Mouse (Mus musculus): Measurements from ENCODE around the gene Fars2. TPM values are rescaled to one million over a fixed set of nuclear protein-coding genes. Genes with fewer than 3 reads are reported as not detected.

Gene Fars2
- polyA plus RNA-seq, 1 experiment from 2014 or later = 26.7 TPM

- Histone ChIP-seq H3K27ac (ENCODE audit: low read depth, low read length) (no peak overlapping the region), H3K9ac (replicated peaks; ENCODE audit: low read depth, low read length) (no peak overlapping the region), H3K27me3 (ENCODE audit: control insufficient read depth, insufficient read depth, low read length) (no peaks in the 10 kb centered on the region), H3K4me1 (ENCODE audit: control insufficient read depth, insufficient read depth, low read length) (no peaks in the 10 kb centered on the region), H3K4me2 (ENCODE audit: low read depth, low read length) (no peak overlapping the region), H3K9me3 (ENCODE audit: control insufficient read depth, low read length) (no peaks in the 10 kb centered on the region), H3K4me3 (ENCODE audit: low read depth, low read length) (no peak overlapping the region), H3K36me3 (ENCODE audit: control insufficient read depth, insufficient read depth, low read length) (no peaks in the 10 kb centered on the region)
- WGBS = 87% methylated on average over 5 of the region's 5 CpGs
- ATAC-seq (ENCODE audit: low read depth) = no peak
These were observed 20.4 kb upstream of the Fars2 start for GRCm38 (mm10) chr13:36096684-36097383.

- Histone ChIP-seq H3K4me3 (ENCODE audit: low read depth, low read length) (no peak overlapping the region), H3K27me3 (ENCODE audit: control insufficient read depth, insufficient read depth, low read length) (no peaks in the 10 kb centered on the region), H3K9ac (replicated peaks; ENCODE audit: low read depth, low read length) (no peak overlapping the region), H3K9me3 (ENCODE audit: control insufficient read depth, low read length) (no peaks in the 10 kb centered on the region), H3K27ac (ENCODE audit: low read depth, low read length) (no peak overlapping the region), H3K4me1 (ENCODE audit: control insufficient read depth, insufficient read depth, low read length) (no peaks in the 10 kb centered on the region), H3K36me3 (ENCODE audit: control insufficient read depth, insufficient read depth, low read length) (no peaks in the 10 kb centered on the region), H3K4me2 (ENCODE audit: low read depth, low read length) (no peak overlapping the region)
- WGBS = 80% methylated on average over 6 of the region's 6 CpGs
- ATAC-seq (ENCODE audit: low read depth) = no peak
These were observed 11.6 kb upstream of the Fars2 start for GRCm38 (mm10) chr13:36105591-36105990.

- Histone ChIP-seq H3K4me3 (ENCODE audit: low read depth, low read length) (no peak overlapping the region), H3K27me3 (ENCODE audit: control insufficient read depth, insufficient read depth, low read length) (no peaks in the 10 kb centered on the region), H3K4me2 (ENCODE audit: low read depth, low read length) (no peak overlapping the region), H3K36me3 (ENCODE audit: control insufficient read depth, insufficient read depth, low read length) (no peaks in the 10 kb centered on the region), H3K27ac (ENCODE audit: low read depth, low read length) (no peak overlapping the region), H3K9me3 (ENCODE audit: control insufficient read depth, low read length) (no peaks in the 10 kb centered on the region), H3K9ac (replicated peaks; ENCODE audit: low read depth, low read length) (no peak overlapping the region), H3K4me1 (ENCODE audit: control insufficient read depth, insufficient read depth, low read length) (no peaks in the 10 kb centered on the region)
- WGBS = 96% methylated on average over 4 of the region's 4 CpGs
- no peak for ATAC-seq (ENCODE audit: low read depth)
These were observed 8.7 kb upstream of the Fars2 start for GRCm38 (mm10) chr13:36108528-36108927.

DNA sequence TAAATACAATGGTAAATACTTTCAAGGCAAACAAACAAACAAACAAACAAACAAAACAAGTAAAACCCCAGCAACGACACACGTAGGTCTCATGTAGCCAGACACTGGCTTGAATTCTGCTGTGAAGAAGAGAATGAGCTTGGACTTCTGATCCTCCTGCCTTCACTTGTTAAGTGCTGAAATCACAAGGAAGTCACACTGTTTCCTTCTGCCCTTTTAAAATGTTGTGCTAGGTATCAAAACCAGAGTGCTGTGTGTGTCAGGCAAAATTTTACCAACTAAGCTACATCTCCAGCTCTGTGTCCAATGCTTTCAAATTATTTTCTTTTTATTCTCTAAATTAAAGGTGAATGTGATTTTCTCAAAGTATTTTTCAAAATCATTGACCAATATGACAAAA, 5.9 kb upstream of the Fars2 start:
- no peak for ATAC-seq (ENCODE audit: low read depth)
- H3K36me3 ChIP-seq (ENCODE audit: control insufficient read depth, insufficient read depth, low read length) = no peaks in the 10 kb centered on the region
- no peaks in the 10 kb centered on the region for H3K27me3 ChIP-seq (ENCODE audit: control insufficient read depth, insufficient read depth, low read length)
- no peak overlapping the region for H3K4me2 ChIP-seq (ENCODE audit: low read depth, low read length)
- no peaks in the 10 kb centered on the region for H3K9me3 ChIP-seq (ENCODE audit: control insufficient read depth, low read length)
- no peaks in the 10 kb centered on the region; the same call in 1 of the 2 replicates for H3K4me1 ChIP-seq (ENCODE audit: control insufficient read depth, insufficient read depth, low read length)
- H3K9ac ChIP-seq (replicated peaks; ENCODE audit: low read depth, low read length) = no peak overlapping the region
- WGBS = 94% methylated on average over 2 of the region's 2 CpGs
- H3K4me3 ChIP-seq (ENCODE audit: low read depth, low read length) = no peak overlapping the region
- H3K27ac ChIP-seq (ENCODE audit: low read depth, low read length) = no peak overlapping the region

- Histone ChIP-seq H3K4me3 (ENCODE audit: low read depth, low read length) (no peak overlapping the region), H3K27me3 (ENCODE audit: control insufficient read depth, insufficient read depth, low read length) (no peaks in the 10 kb centered on the region), H3K4me2 (ENCODE audit: low read depth, low read length) (no peak overlapping the region), H3K9ac (replicated peaks; ENCODE audit: low read depth, low read length) (no peak overlapping the region), H3K4me1 (ENCODE audit: control insufficient read depth, insufficient read depth, low read length) (no peaks in the 10 kb centered on the region; the same call in 1 of the 2 replicates), H3K9me3 (ENCODE audit: control insufficient read depth, low read length) (no peaks in the 10 kb centered on the region), H3K27ac (ENCODE audit: low read depth, low read length) (no peak overlapping the region), H3K36me3 (ENCODE audit: control insufficient read depth, insufficient read depth, low read length) (no peaks in the 10 kb centered on the region)
- no peak for ATAC-seq (ENCODE audit: low read depth)
- WGBS = 84% methylated on average over 5 of the region's 5 CpGs
These were observed 4.0 kb upstream of the Fars2 start for GRCm38 (mm10) chr13:36113181-36113580.

DNA sequence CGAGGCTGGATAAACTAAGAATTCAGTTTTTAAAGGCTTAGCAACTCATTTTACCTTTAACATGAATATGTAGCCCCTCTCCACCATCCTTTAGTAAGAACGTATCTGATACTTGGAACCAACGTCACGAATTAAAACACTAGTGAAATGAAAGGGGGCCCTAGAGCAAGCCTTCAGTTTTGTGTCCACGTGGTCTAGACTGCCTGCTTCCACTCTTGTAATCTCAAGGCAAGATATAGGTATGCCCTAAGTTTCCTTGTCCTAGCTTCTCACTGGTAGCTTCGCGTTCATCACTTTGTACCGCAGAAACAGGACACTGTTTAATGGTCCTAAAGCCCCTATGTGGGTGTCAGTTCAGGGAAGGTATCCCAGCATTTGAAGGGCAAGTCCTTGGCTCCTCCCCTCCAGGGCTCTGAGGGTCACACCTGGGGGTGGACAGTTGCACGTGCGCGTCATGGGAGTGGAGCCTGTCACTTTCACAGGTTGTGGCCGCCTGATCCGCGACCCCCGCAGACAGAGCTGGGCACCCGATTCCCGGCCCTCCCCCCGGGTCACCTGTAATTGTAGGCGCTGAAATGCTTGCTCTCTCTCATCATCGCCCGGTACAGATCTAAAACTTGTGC, 581 bp upstream of the Fars2 start:
- no peak overlapping the region for H3K27ac ChIP-seq (ENCODE audit: low read depth, low read length)
- H3K36me3 ChIP-seq (ENCODE audit: control insufficient read depth, insufficient read depth, low read length) = no peaks in the 10 kb centered on the region
- H3K9me3 ChIP-seq (ENCODE audit: control insufficient read depth, low read length) = no peaks in the 10 kb centered on the region
- peak overlapping the region; percentile 68 for H3K9ac ChIP-seq (replicated peaks; ENCODE audit: low read depth, low read length)
- H3K4me1 ChIP-seq (ENCODE audit: control insufficient read depth, insufficient read depth, low read length) = no peaks in the 10 kb centered on the region; the same call in 1 of the 2 replicates
- H3K4me2 ChIP-seq (ENCODE audit: low read depth, low read length) = peak overlapping the region; percentile 81
- H3K27me3 ChIP-seq (ENCODE audit: control insufficient read depth, insufficient read depth, low read length) = no peaks in the 10 kb centered on the region
- peak overlapping the region; percentile 68 for H3K4me3 ChIP-seq (ENCODE audit: low read depth, low read length)
- WGBS = 8% methylated on average over 21 of the region's 21 CpGs
- peak; percentile 29 for ATAC-seq (ENCODE audit: low read depth)

DNA sequence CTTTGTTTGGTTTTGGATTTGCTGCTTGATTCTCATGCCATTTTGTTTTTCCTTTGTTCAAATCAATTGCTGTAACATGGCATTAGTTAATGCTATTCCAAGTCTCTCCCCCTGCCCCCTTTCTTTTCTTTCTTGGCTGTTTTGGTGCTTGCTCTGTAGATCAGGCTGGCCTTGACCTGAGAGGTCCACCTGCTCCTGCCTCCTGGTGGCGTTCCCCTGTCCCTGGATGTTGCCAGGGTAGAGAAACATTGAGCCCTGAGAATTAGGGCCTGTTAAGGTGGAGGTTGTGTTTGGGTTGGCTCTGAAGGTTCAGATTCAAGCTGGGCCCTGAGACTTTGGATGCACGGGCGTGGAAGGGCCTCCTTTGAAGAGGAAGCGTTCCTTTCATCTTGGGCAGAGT, 2.5 kb downstream of the Fars2 start:
- no peak for ATAC-seq (ENCODE audit: low read depth)
- no peaks in the 10 kb centered on the region for H3K27me3 ChIP-seq (ENCODE audit: control insufficient read depth, insufficient read depth, low read length)
- H3K27ac ChIP-seq (ENCODE audit: low read depth, low read length) = no peak overlapping the region
- H3K9me3 ChIP-seq (ENCODE audit: control insufficient read depth, low read length) = no peaks in the 10 kb centered on the region
- H3K9ac ChIP-seq (replicated peaks; ENCODE audit: low read depth, low read length) = no peak overlapping the region
- H3K4me2 ChIP-seq (ENCODE audit: low read depth, low read length) = no peak overlapping the region
- H3K4me1 ChIP-seq (ENCODE audit: control insufficient read depth, insufficient read depth, low read length) = no peaks in the 10 kb centered on the region; the same call in 1 of the 2 replicates
- H3K4me3 ChIP-seq (ENCODE audit: low read depth, low read length) = no peak overlapping the region
- 84% methylated on average over 4 of the region's 4 CpGs for WGBS
- H3K36me3 ChIP-seq (ENCODE audit: control insufficient read depth, insufficient read depth, low read length) = no peaks in the 10 kb centered on the region

- no peak for ATAC-seq (ENCODE audit: low read depth)
These were observed 3.4 kb downstream of the Fars2 start for GRCm38 (mm10) chr13:36120606-36121005.

DNA sequence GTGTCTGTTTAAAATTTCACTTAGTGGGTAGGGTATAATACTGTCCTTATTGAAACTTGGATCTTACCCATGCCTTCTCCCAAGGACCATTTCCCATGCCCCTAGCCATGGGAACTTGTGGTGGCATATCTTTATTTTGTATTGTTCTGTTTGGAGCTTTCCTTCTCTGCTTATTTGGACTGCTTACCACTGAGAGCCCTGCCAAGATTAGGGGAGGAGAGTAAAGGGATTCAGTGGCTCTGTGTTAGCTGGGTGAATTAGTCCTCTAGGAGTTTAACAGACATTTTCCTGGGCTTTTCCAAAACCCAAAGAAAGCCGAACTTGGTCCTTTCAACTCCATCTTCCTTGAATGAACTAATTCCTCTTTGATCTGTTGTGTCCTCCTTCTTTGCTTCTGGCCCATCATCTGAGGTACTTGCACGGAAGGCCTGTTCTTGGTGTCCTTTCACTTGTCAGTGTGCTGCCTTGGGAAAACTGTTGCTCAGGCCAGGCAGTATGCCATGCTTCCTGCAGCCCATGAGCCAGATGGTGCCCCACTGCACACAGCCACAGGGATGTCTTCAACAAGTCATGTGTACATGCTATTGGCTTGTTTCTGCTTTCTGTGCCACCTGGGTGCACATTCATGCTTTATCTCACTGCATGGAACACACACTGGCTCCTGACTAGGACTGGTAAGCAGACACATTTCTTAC, 12.3 kb downstream of the Fars2 start:
- Histone ChIP-seq H3K27me3 (ENCODE audit: control insufficient read depth, insufficient read depth, low read length) (no peaks in the 10 kb centered on the region), H3K36me3 (ENCODE audit: control insufficient read depth, insufficient read depth, low read length) (no peaks in the 10 kb centered on the region), H3K9ac (replicated peaks; ENCODE audit: low read depth, low read length) (no peak overlapping the region), H3K4me1 (ENCODE audit: control insufficient read depth, insufficient read depth, low read length) (no peaks in the 10 kb centered on the region), H3K27ac (ENCODE audit: low read depth, low read length) (no peak overlapping the region), H3K4me3 (ENCODE audit: low read depth, low read length) (no peak overlapping the region), H3K4me2 (ENCODE audit: low read depth, low read length) (no peak overlapping the region), H3K9me3 (ENCODE audit: control insufficient read depth, low read length) (no peaks in the 10 kb centered on the region)
- ATAC-seq (ENCODE audit: low read depth) = no peak
- 86% methylated on average over 2 of the region's 2 CpGs for WGBS

More at GRCm38 (mm10) chr13:36120606-36121005, 3.4 kb downstream of the Fars2 start:
- H3K27me3 ChIP-seq (ENCODE audit: control insufficient read depth, insufficient read depth, low read length) = no peaks in the 10 kb centered on the region
- no peak overlapping the region for H3K9ac ChIP-seq (replicated peaks; ENCODE audit: low read depth, low read length)
- H3K4me1 ChIP-seq (ENCODE audit: control insufficient read depth, insufficient read depth, low read length) = no peaks in the 10 kb centered on the region; the same call in 1 of the 2 replicates
- no peaks in the 10 kb centered on the region for H3K36me3 ChIP-seq (ENCODE audit: control insufficient read depth, insufficient read depth, low read length)
- no peak overlapping the region for H3K4me2 ChIP-seq (ENCODE audit: low read depth, low read length)
- no peaks in the 10 kb centered on the region for H3K9me3 ChIP-seq (ENCODE audit: control insufficient read depth, low read length)
- H3K27ac ChIP-seq (ENCODE audit: low read depth, low read length) = no peak overlapping the region
- H3K4me3 ChIP-seq (ENCODE audit: low read depth, low read length) = no peak overlapping the region

Measured in neural tube, embryonic 14.5 days (tissue).